Mouse (Mus musculus) embryonic fibroblast, embryonic 13.5 days (primary cell): ENCODE measurements around the gene Lfng. TPM values are rescaled to one million over a fixed set of nuclear protein-coding genes. Genes with fewer than 3 reads are reported as not detected.

ENCODE experiments used
- H3K27ac ChIP-seq: 2 replicates; pipeline ENCODE4 v1.5.1; 2012; ENCODE audit warnings: low read length, control low read depth, inconsistent platforms; ENCODE audit not compliant: insufficient read depth
- H3K4me1 ChIP-seq: 2 replicates; pipeline ENCODE4 v1.6.1; 2011; ENCODE audit warnings: low read length; ENCODE audit not compliant: control insufficient read depth, insufficient read depth
- H3K4me3 ChIP-seq: 2 replicates; pipeline ENCODE4 v1.5.1; 2011; ENCODE audit warnings: mild to moderate bottlenecking, control low read depth, low read length; ENCODE audit not compliant: insufficient read depth
- CTCF ChIP-seq: IDR thresholded peaks from 2 replicates; pipeline ENCODE4 v1.5.1; 2011; ENCODE audit warnings: mild to moderate bottlenecking, control low read depth, low read length, moderate library complexity, borderline replicate concordance; ENCODE audit not compliant: insufficient read depth
- POLR2A ChIP-seq: IDR thresholded peaks from 2 replicates; pipeline ENCODE4 v1.6.1; 2011; ENCODE audit warnings: low read depth, mild to moderate bottlenecking, control low read depth, low read length, moderate library complexity
- polyA plus RNA-seq: library from polyadenylated mRNA; stranded (reverse); fragments of >200 nt; gene quantifications from 2 replicates; pipeline ENCODE4 v1.2.4, GENCODE M21; 2011; ENCODE audit warnings: low read depth; ENCODE audit not compliant: missing spikeins, insufficient read length

Gene Lfng
- polyA plus RNA-seq, 1 experiment = 8.2 TPM

GRCm38 (mm10) chr5:140637989-140638388, 30.9 kb downstream of the Lfng start:
- no peak overlapping the region for H3K4me3 ChIP-seq
- peaks cover 18% of the 10 kb centered on the region for H3K4me1 ChIP-seq
- no peak for TF ChIP-seq POLR2A
- no peak overlapping the region for H3K27ac ChIP-seq

GRCm38 (mm10) chr5:140638484-140638883, 31.4 kb downstream of the Lfng start:
- TF ChIP-seq CTCF = no peak
- no peak for TF ChIP-seq POLR2A
- Histone ChIP-seq H3K4me3 (no peak overlapping the region), H3K4me1 (peaks cover 18% of the 10 kb centered on the region), H3K27ac (no peak overlapping the region)

- Histone ChIP-seq H3K27ac (no peak overlapping the region), H3K4me1 (peaks cover 18% of the 10 kb centered on the region), H3K4me3 (no peak overlapping the region)
- TF ChIP-seq CTCF (no peak), POLR2A (no peak)
Observed at GRCm38 (mm10) chr5:140639312-140639711, 32.2 kb downstream of the Lfng start.

- H3K27ac ChIP-seq = no peak overlapping the region
- no peak overlapping the region for H3K4me3 ChIP-seq
- peaks cover 18% of the 10 kb centered on the region for H3K4me1 ChIP-seq
- no peak for TF ChIP-seq POLR2A
- no peak for TF ChIP-seq CTCF
Observed at GRCm38 (mm10) chr5:140639871-140640270, 32.8 kb downstream of the Lfng start.

- Histone ChIP-seq H3K27ac (peak overlapping the region; percentile 96), H3K4me1 (peaks cover 18% of the 10 kb centered on the region), H3K4me3 (no peak overlapping the region)
- TF ChIP-seq POLR2A (no peak), CTCF (no peak)
Observed at GRCm38 (mm10) chr5:140640812-140641211, 33.7 kb downstream of the Lfng start.

- H3K4me1 ChIP-seq = peaks cover 18% of the 10 kb centered on the region
- H3K4me3 ChIP-seq = no peak overlapping the region
Observed at GRCm38 (mm10) chr5:140641254-140641928, 34.3 kb downstream of the Lfng start.

GRCm38 (mm10) chr5:140642076-140642475, 35.0 kb downstream of the Lfng start:
- Histone ChIP-seq H3K27ac (peak overlapping the region; percentile 97), H3K4me3 (no peak overlapping the region), H3K4me1 (peaks cover 18% of the 10 kb centered on the region)
- no peak for TF ChIP-seq POLR2A
- TF ChIP-seq CTCF = no peak

More at GRCm38 (mm10) chr5:140641254-140641928, 34.3 kb downstream of the Lfng start:
- no peak for TF ChIP-seq POLR2A
- no peak for TF ChIP-seq CTCF
- peak overlapping the region; percentile 97 for H3K27ac ChIP-seq

GRCm38 (mm10) chr5:140644263-140644662, 37.1 kb downstream of the Lfng start:
- TF ChIP-seq POLR2A (no peak), CTCF (no peak)
- Histone ChIP-seq H3K27ac (no peak overlapping the region), H3K4me1 (peaks cover 18% of the 10 kb centered on the region), H3K4me3 (no peak overlapping the region)

GRCm38 (mm10) chr5:140644702-140645201, 37.6 kb downstream of the Lfng start:
- TF ChIP-seq CTCF = no peak
- TF ChIP-seq POLR2A = no peak
- Histone ChIP-seq H3K27ac (no peak overlapping the region), H3K4me1 (peaks cover 18% of the 10 kb centered on the region), H3K4me3 (no peak overlapping the region)

GRCm38 (mm10) chr5:140645454-140645853, 38.3 kb downstream of the Lfng start:
- Histone ChIP-seq H3K4me3 (no peak overlapping the region), H3K4me1 (peaks cover 18% of the 10 kb centered on the region), H3K27ac (no peak overlapping the region)
- TF ChIP-seq POLR2A = no peak
